Mouse (Mus musculus) embryonic facial prominence, embryonic 15.5 days (tissue): ENCODE measurements around the gene Msh3. TPM values are rescaled to one million over a fixed set of nuclear protein-coding genes. Genes with fewer than 3 reads are reported as not detected.

ENCODE experiments used
- ATAC-seq: fragments of 200-750 bp; cut with Nextera tagmentation; 2 replicates; pipeline ENCODE4 v1.8.0; 2017; ENCODE audit warnings: low read depth, moderate TSS enrichment; ENCODE audit not compliant: insufficient number of reproducible peaks, low FRiP score, low TSS enrichment
- H3K27ac ChIP-seq: fragments of 300-500 bp; sonication (generic); replicated peaks from 2 replicates; pipeline ENCODE4 v1.5.1; 2015; ENCODE audit warnings: mild to moderate bottlenecking, inconsistent platforms
- H3K27me3 ChIP-seq: fragments of 300-500 bp; sonication (generic); 2 replicates; pipeline ENCODE4 v1.6.1; 2015; ENCODE audit warnings: inconsistent platforms
- H3K36me3 ChIP-seq: fragments of 300-500 bp; sonication (generic); 2 replicates; pipeline ENCODE4 v1.6.1; 2015; ENCODE audit warnings: mild to moderate bottlenecking, inconsistent platforms
- H3K4me1 ChIP-seq: fragments of 300-500 bp; sonication (generic); 2 replicates; pipeline ENCODE4 v1.6.1; 2015; ENCODE audit warnings: inconsistent platforms
- H3K4me2 ChIP-seq: fragments of 300-500 bp; sonication (generic); replicated peaks from 2 replicates; pipeline ENCODE4 v1.6.1; 2015; ENCODE audit warnings: mild to moderate bottlenecking, inconsistent platforms
- H3K4me3 ChIP-seq: fragments of 300-500 bp; sonication (generic); replicated peaks from 2 replicates; pipeline ENCODE4 v1.5.1; 2015; ENCODE audit warnings: mild to moderate bottlenecking, inconsistent platforms
- H3K9ac ChIP-seq: fragments of 300-500 bp; sonication (generic); 2 replicates; pipeline ENCODE4 v1.6.1; 2015; ENCODE audit warnings: inconsistent platforms
- H3K9me3 ChIP-seq: fragments of 300-500 bp; sonication (generic); replicated peaks from 2 replicates; pipeline ENCODE4 v1.6.1; 2016; ENCODE audit warnings: inconsistent platforms
- WGBS: fragments of 180-500 bp; shearing (Covaris S2); methylation state at CpG from one replicate; pipeline ENCODE4 v1.1.7; 2015; 5-methylcytosine and 5-hydroxymethylcytosine counted together
- polyA plus RNA-seq: library from polyadenylated mRNA; unstranded; fragments of >200 nt; fragmentation: Nextera tagmentation; extraction: Ambion mirVana; gene quantifications from 2 replicates; pipeline ENCODE4 v1.2.1, GENCODE M21; 2015

Msh3 gene
- polyA plus RNA-seq, 1 experiment from 2014 or later, result 24.2 TPM

DNA sequence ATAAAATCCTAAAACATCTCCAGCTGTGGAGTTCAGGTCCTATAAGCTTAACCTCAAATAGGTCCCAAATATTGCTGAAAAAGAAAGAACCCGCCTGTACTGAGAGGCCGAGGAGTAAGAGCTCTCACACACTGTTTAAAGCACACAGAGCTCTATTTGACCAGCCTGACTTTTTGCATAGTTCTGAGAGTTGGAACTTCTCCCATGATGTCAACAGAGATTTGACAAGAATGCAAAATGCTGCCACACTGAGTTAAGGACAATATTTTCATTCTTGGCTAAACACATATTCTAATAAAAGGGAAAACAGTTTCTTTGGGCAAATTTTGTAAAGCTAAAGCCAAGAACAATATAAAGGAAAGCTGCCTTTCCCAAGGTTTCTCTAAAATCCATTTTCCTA is 57.8 kb downstream of the Msh3 start:
- H3K36me3 ChIP-seq, result peaks cover 10% of the 10 kb centered on the region; the same call in 1 of the 2 replicates
- 0 out of 2 replicates have a peak overlapping the region, but pooled peaks have one; percentile 11 for H3K27ac ChIP-seq
- no peak overlapping the region for H3K4me3 ChIP-seq
- H3K4me1 ChIP-seq, result no peaks in the 10 kb centered on the region
- no peak overlapping the region for H3K4me2 ChIP-seq
- H3K27me3 ChIP-seq, result no peaks in the 10 kb centered on the region
- H3K9me3 ChIP-seq, result no peaks in the 10 kb centered on the region
- no peak overlapping the region for H3K9ac ChIP-seq
- ATAC-seq, result no peak
- WGBS, result 74% methylated on average over 2 of the region's 2 CpGs

DNA sequence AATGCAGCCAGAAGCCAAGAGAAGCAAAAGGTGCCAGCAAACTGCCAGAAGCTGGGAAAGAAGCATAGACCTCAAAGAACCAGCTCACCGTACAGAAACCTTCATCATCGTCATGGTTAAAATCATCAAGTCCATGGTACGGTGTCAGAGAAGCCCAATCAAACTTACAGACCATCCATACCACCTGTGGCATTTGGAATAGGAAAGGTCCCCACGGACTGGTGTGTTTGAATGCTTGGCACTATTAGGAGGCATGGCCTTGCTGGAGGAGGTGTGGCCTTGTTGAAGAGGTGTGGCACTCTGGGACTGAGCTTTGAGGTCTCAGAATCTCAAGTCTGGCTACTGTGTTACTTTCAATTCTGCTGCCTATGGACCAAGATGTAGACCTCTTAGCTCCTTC is 58.3 kb downstream of the Msh3 start:
- Histone ChIP-seq H3K36me3 (peaks cover 10% of the 10 kb centered on the region; the same call in 1 of the 2 replicates), H3K27ac (0 out of 2 replicates have a peak overlapping the region, but pooled peaks have one; percentile 11), H3K4me3 (no peak overlapping the region), H3K4me1 (no peaks in the 10 kb centered on the region), H3K27me3 (no peaks in the 10 kb centered on the region), H3K9me3 (no peaks in the 10 kb centered on the region), H3K4me2 (no peak overlapping the region), H3K9ac (no peak overlapping the region)
- 91% methylated on average over 4 of the region's 4 CpGs for WGBS
- ATAC-seq, result no peak

DNA sequence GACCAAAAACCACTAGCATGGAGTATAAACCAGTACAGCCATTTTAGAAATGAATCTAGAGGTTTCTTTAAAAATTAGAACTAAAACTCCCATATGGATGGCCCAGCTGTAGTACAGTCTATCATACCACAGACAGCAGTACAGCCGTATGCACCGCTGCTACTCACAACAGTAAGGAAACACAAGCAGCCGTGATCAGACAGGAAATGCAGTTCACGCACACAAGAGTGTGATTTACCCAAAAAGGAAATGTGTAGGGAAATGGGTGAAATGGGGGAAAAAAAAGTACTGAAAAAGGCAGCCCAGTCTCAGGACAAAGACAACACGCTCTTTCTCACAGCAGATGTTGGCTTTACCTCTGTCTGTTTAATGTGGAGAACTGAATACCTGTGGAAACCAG is 60.9 kb downstream of the Msh3 start:
- ATAC-seq, result no peak
- Histone ChIP-seq H3K9me3 (no peaks in the 10 kb centered on the region), H3K4me3 (no peak overlapping the region), H3K9ac (no peak overlapping the region), H3K4me2 (no peak overlapping the region), H3K36me3 (peaks cover 6% of the 10 kb centered on the region; the same call in 1 of the 2 replicates), H3K27me3 (no peaks in the 10 kb centered on the region), H3K4me1 (no peaks in the 10 kb centered on the region), H3K27ac (no peak overlapping the region)
- 87% methylated on average over 5 of the region's 5 CpGs for WGBS

DNA sequence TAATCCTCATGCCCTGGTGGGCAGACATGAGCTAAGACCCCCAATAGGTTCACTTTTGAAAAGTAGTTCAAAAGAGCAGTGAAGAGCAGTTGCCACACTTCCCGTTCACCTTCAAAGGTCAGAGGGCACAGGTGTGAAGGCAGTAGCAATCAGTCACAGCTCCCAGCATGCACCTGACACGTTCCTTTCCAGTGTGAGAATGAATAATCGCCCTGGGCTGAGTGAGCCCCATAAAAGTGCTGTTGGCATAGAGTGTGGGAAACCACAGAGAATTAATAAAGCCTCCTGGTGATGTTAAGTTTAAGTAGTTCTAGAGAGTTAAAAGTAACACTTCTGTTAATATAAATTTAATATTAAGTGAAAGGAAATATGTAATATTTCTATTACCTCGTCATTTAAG is 63.2 kb downstream of the Msh3 start:
- H3K27me3 ChIP-seq, result no peaks in the 10 kb centered on the region
- no peak overlapping the region for H3K4me2 ChIP-seq
- WGBS, result 68% methylated on average over 4 of the region's 4 CpGs
- H3K36me3 ChIP-seq, result peaks cover 6% of the 10 kb centered on the region; the same call in 1 of the 2 replicates
- no peaks in the 10 kb centered on the region for H3K9me3 ChIP-seq
- no peak for ATAC-seq
- no peaks in the 10 kb centered on the region for H3K4me1 ChIP-seq
- no peak overlapping the region for H3K27ac ChIP-seq
- no peak overlapping the region for H3K4me3 ChIP-seq
- H3K9ac ChIP-seq, result no peak overlapping the region

DNA sequence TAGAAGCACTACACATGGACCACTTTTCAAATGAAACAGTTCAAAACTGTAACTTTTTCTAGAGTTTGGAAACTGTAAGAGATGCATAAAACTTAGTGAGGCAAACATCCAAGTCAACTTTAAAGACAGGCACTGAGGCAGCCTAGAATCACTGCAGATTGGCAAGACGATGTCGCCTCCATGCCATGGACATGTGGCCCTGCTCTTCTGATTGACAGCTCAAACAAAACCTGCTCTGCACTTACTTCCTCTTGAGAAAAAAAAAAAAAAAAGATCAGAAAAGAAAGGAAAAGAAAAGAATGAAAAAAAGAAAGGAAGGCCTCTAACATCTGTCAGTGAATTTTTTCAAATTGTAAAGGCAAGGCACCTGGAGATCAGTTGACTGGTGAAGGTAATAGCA is 77.8 kb downstream of the Msh3 start:
- no peaks in the 10 kb centered on the region for H3K9me3 ChIP-seq
- 86% methylated on average over 2 of the region's 2 CpGs for WGBS
- H3K4me1 ChIP-seq, result peaks cover 6% of the 10 kb centered on the region; the same call in 1 of the 2 replicates
- H3K36me3 ChIP-seq, result 0 out of 2 replicates have a peak, but pooled peaks cover 6% of the 10 kb centered on the region
- no peak for ATAC-seq
- H3K27me3 ChIP-seq, result no peaks in the 10 kb centered on the region
- no peak overlapping the region for H3K27ac ChIP-seq
- no peak overlapping the region for H3K4me2 ChIP-seq
- no peak overlapping the region for H3K4me3 ChIP-seq
- no peak overlapping the region for H3K9ac ChIP-seq

DNA sequence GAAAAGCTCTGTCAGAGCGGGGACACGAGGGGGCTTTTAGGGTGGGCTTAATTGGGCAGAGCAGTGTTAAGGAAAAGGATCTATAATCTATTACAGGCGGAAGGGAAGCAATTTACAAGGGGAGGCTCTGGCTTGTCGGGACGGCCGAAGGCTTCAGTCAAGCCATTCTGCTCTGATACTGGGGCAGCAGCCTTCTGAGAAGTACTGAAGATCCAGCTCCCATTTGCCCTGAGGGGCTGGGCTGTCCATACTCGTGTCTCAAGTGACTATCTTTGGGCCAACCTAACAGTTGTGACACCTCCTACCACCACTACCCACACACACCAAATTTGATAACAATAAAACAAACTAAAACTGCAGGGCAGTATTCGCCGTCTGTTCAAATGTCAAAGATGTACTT is 79.5 kb downstream of the Msh3 start:
- H3K4me3 ChIP-seq, result no peak overlapping the region
- H3K4me2 ChIP-seq, result no peak overlapping the region
- no peak overlapping the region for H3K9ac ChIP-seq
- H3K27me3 ChIP-seq, result no peaks in the 10 kb centered on the region
- no peaks in the 10 kb centered on the region for H3K9me3 ChIP-seq
- no peak overlapping the region for H3K27ac ChIP-seq
- ATAC-seq, result no peak
- 74% methylated on average over 9 of the region's 9 CpGs for WGBS
- 0 out of 2 replicates have a peak, but pooled peaks cover 6% of the 10 kb centered on the region for H3K36me3 ChIP-seq
- H3K4me1 ChIP-seq, result peaks cover 6% of the 10 kb centered on the region; the same call in 1 of the 2 replicates

DNA sequence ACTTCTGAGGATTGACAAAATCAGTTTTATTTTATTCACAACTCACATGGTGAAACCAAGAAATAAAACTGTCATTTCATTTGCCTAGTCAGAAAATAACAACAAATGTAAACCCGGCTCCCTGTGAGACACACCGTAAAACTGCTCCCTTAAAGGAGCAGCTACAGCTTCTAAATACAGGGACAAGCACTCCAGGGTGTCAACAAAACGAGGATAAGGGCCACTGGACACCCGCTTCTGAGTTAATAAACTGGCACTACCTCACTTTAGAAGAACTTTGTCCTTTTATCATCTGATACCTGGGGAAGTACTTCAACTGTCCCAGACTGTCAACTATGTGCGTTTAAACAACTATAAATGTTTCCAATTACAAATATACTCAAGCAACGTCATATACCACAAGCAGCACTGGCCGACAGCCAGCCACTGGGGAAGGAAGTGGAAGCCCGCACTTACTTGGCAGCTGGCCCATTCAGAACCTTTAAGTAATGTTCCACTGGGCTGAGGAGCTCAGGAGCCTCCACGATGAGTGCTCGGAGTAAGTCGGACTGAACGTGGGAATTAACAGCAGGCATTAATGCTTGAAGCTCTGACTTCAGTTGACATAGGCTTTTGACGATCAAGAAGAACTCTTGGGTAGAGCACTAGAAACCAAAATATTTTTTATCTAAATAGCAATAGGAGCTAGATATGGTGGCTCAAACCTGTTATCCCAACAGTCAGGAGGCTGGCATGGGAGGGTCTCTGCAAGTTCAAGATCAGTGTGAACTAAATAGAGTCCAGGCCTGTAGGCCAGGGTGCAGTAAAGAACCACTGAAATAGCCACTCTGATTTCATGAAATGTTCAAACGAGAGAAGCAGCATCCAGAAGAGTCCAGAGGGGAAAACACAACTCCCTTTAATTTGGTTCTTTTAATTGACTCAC is 80.3 kb downstream of the Msh3 start:
- H3K9me3 ChIP-seq, result no peaks in the 10 kb centered on the region
- no peak overlapping the region for H3K27ac ChIP-seq
- no peak overlapping the region for H3K4me3 ChIP-seq
- H3K4me1 ChIP-seq, result peaks cover 6% of the 10 kb centered on the region; the same call in 1 of the 2 replicates
- no peak; the same call in 1 of the 2 replicates for ATAC-seq
- H3K27me3 ChIP-seq, result no peaks in the 10 kb centered on the region
- 0 out of 2 replicates have a peak, but pooled peaks cover 6% of the 10 kb centered on the region for H3K36me3 ChIP-seq
- no peak overlapping the region for H3K9ac ChIP-seq
- H3K4me2 ChIP-seq, result peak overlapping the region; percentile 18; the same call in 1 of the 2 replicates
- 37% methylated on average over 14 of the region's 14 CpGs for WGBS

DNA sequence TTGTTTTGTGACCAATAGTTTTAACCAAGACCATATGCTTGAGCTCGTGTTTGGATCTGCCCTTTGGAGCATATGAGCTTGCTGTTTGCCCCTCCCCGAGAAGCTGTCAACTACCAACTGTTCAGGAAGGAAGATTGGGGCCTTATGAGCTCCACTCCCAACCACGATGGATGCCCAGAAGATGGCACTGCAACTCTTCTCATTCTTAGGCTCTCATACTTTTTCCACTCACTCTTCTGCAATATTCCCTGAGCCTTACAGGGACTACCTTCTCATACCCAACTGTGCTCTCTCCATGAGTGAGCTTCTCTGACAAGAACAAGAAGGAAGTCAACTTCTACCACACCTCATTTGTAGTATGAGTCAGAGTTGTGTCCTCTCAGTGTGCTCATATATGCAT is 87.7 kb downstream of the Msh3 start:
- no peak for ATAC-seq
- H3K27me3 ChIP-seq, result no peaks in the 10 kb centered on the region
- H3K9ac ChIP-seq, result no peak overlapping the region
- no peaks in the 10 kb centered on the region for H3K4me1 ChIP-seq
- peaks cover 9% of the 10 kb centered on the region for H3K36me3 ChIP-seq
- no peaks in the 10 kb centered on the region for H3K9me3 ChIP-seq
- no peak overlapping the region for H3K4me3 ChIP-seq
- no peak overlapping the region for H3K27ac ChIP-seq
- 74% methylated on average over 3 of the region's 3 CpGs for WGBS
- no peak overlapping the region for H3K4me2 ChIP-seq

DNA sequence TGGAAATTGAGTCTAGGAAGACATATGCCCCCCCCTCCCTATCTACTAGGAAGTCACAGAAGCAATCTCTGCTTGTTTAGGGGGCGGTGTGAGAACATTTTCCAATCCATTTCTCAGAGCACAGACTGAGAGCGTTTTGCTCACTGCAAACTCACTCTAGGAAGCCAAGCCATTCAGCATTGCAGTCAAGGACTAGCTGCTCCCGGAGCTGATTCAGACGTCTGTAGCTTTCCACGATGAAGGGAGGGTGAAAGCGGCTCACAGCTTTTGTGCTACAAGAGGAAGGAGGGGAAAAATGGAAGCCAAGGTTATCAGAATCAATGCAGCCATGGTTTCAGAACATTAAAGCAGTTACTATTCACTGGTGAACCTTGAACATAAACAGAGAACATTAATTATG is 91.2 kb downstream of the Msh3 start:
- Histone ChIP-seq H3K4me1 (no peaks in the 10 kb centered on the region), H3K36me3 (peaks cover 9% of the 10 kb centered on the region), H3K27ac (no peak overlapping the region), H3K4me3 (no peak overlapping the region), H3K9ac (no peak overlapping the region), H3K9me3 (no peaks in the 10 kb centered on the region), H3K27me3 (no peaks in the 10 kb centered on the region), H3K4me2 (no peak overlapping the region)
- WGBS, result 90% methylated on average over 6 of the region's 6 CpGs
- no peak for ATAC-seq

DNA sequence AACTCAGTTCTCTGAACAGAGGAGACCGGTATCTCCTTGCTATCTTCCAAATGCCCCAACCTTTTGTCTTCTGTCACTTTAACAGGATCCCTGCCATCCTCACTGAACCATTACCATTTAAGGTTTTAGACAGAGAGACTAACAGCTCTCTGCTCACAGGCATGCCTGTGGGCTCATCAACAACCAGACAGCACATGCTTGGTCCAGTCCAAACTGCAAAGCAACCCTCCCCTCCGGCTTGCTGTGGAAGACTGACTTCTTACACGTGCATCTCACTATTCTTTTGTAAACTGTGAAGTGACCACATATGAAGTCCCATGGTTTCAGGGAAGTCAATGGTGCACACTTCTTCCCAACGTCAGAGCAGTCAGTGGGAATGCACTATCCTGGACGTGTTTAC is 93.5 kb downstream of the Msh3 start:
- Histone ChIP-seq H3K4me2 (no peak overlapping the region), H3K9ac (no peak overlapping the region), H3K36me3 (peaks cover 9% of the 10 kb centered on the region), H3K9me3 (no peaks in the 10 kb centered on the region), H3K27ac (no peak overlapping the region), H3K27me3 (no peaks in the 10 kb centered on the region), H3K4me3 (no peak overlapping the region), H3K4me1 (no peaks in the 10 kb centered on the region)
- no peak for ATAC-seq
- 80% methylated on average over 5 of the region's 5 CpGs for WGBS

DNA sequence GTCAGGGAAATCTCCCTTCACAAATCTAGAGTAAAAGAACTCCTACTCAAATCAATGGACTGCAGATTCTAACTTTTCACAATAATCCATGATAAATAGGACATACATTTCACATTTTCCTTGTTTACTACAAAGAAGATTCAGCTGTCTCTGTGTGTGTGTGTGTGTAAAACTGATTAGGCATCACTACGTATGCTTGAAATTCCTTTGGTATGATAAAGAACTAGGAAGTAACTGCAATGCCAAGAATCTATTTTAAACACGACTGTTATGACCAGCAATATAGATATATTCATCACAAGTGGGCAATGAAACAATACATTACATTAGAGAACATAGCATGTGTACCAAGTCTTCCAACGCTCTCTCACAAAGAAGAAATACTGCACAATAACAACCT is 99.3 kb downstream of the Msh3 start:
- H3K9ac ChIP-seq, result no peak overlapping the region
- no peaks in the 10 kb centered on the region for H3K9me3 ChIP-seq
- H3K4me3 ChIP-seq, result no peak overlapping the region
- 0 out of 2 replicates have a peak, but pooled peaks cover 3% of the 10 kb centered on the region for H3K36me3 ChIP-seq
- no peak overlapping the region for H3K27ac ChIP-seq
- no peak for ATAC-seq
- no peak overlapping the region for H3K4me2 ChIP-seq
- H3K27me3 ChIP-seq, result no peaks in the 10 kb centered on the region
- H3K4me1 ChIP-seq, result no peaks in the 10 kb centered on the region
- WGBS, result 80% methylated on average over 3 of the region's 3 CpGs
